Mouse (Mus musculus): ENCODE measurements around the gene Spin1. TPM values are rescaled to one million over a fixed set of nuclear protein-coding genes. Genes with fewer than 3 reads are reported as not detected.

Spin1 gene
- polyA plus RNA-seq, 1 experiment, result 21.2 TPM

DNA sequence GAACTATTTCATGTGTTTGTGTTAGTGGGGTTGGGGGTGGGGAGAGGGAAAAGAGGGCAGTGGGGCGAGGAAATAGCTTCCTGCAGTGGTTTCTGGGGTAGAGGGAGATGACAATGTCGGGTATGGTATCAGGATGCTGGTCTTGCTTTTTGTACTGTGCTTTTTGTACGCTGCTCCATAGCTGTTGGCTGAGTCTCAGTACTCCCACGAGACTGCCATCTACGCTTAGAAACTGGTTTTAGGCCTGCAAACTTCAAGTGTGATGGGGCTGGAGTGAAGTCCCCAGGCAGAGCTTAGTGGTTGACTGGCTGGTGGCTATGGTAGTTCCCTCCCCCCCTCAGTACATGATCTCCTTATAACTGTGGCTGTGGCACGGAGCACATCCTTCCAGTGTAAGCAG lies 61.6 kb downstream of the Spin1 start:
- Histone ChIP-seq H3K79me3 (ENCODE audit: low read depth) (no peaks in the 10 kb centered on the region), H3K27me3 (ENCODE audit: control insufficient read depth, insufficient read depth, insufficient read length) (no peaks in the 10 kb centered on the region), H3ac (ENCODE audit: control insufficient read depth, insufficient read length, low read depth) (no peak overlapping the region), H3K79me2 (ENCODE audit: control insufficient read depth, insufficient read depth) (no peaks in the 10 kb centered on the region), H3K4me3 (ENCODE audit: insufficient read depth, poor library complexity, severe bottlenecking) (no peak overlapping the region), H3K36me3 (ENCODE audit: control insufficient read depth, insufficient read depth) (peaks cover 5% of the 10 kb centered on the region)
- TF ChIP-seq MAX (IDR thresholded peaks at IDR 0.05) (no peak), CEBPB (IDR thresholded peaks at IDR 0.05; ENCODE audit: low read depth) (no peak), MYOD1 (IDR thresholded peaks at IDR 0.05; ENCODE audit: control insufficient read depth, insufficient read length, low read depth) (no peak), CTCF (IDR thresholded peaks at IDR 0.05; ENCODE audit: control insufficient read depth, insufficient read depth, insufficient read length) (no peak), MYOG (IDR thresholded peaks at IDR 0.05; ENCODE audit: control insufficient read depth, extremely low read depth, insufficient read length) (no peak), FOSL1 (IDR thresholded peaks at IDR 0.05; ENCODE audit: insufficient read depth, low read length, poor library complexity, severe bottlenecking) (no peak), USF1 (IDR thresholded peaks at IDR 0.05; ENCODE audit: low read depth) (no peak)

- Histone ChIP-seq H3K4me3 (ENCODE audit: insufficient read depth, poor library complexity, severe bottlenecking) (no peak overlapping the region), H3K27me3 (ENCODE audit: control insufficient read depth, insufficient read depth, insufficient read length) (no peaks in the 10 kb centered on the region), H3ac (ENCODE audit: control insufficient read depth, insufficient read length, low read depth) (no peak overlapping the region), H3K36me3 (ENCODE audit: control insufficient read depth, insufficient read depth) (no peaks in the 10 kb centered on the region), H3K79me3 (ENCODE audit: low read depth) (no peaks in the 10 kb centered on the region), H3K79me2 (ENCODE audit: control insufficient read depth, insufficient read depth) (no peaks in the 10 kb centered on the region)
- TF ChIP-seq CEBPB (IDR thresholded peaks at IDR 0.05; ENCODE audit: low read depth), result no peak
- TF ChIP-seq MYOD1 (IDR thresholded peaks at IDR 0.05; ENCODE audit: control insufficient read depth, insufficient read length, low read depth), result no peak
- TF ChIP-seq FOSL1 (IDR thresholded peaks at IDR 0.05; ENCODE audit: insufficient read depth, low read length, poor library complexity, severe bottlenecking), result no peak
- no peak for TF ChIP-seq MAX (IDR thresholded peaks at IDR 0.05)
- no peak for TF ChIP-seq CTCF (IDR thresholded peaks at IDR 0.05; ENCODE audit: control insufficient read depth, insufficient read depth, insufficient read length)
- no peak for TF ChIP-seq MYOG (IDR thresholded peaks at IDR 0.05; ENCODE audit: control insufficient read depth, extremely low read depth, insufficient read length)
- no peak for TF ChIP-seq USF1 (IDR thresholded peaks at IDR 0.05; ENCODE audit: low read depth)
Observed at GRCm38 (mm10) chr13:51166711-51167110, 66.0 kb downstream of the Spin1 start.

GRCm38 (mm10) chr13:51170215-51170614 lies 69.5 kb downstream of the Spin1 start:
- Histone ChIP-seq H3K79me3 (ENCODE audit: low read depth) (no peaks in the 10 kb centered on the region), H3ac (ENCODE audit: control insufficient read depth, insufficient read length, low read depth) (no peak overlapping the region), H3K36me3 (ENCODE audit: control insufficient read depth, insufficient read depth) (no peaks in the 10 kb centered on the region), H3K27me3 (ENCODE audit: control insufficient read depth, insufficient read depth, insufficient read length) (no peaks in the 10 kb centered on the region), H3K4me3 (ENCODE audit: insufficient read depth, poor library complexity, severe bottlenecking) (no peak overlapping the region), H3K79me2 (ENCODE audit: control insufficient read depth, insufficient read depth) (no peaks in the 10 kb centered on the region)
- no peak for TF ChIP-seq CEBPB (IDR thresholded peaks at IDR 0.05; ENCODE audit: low read depth)
- no peak for TF ChIP-seq MAX (IDR thresholded peaks at IDR 0.05)
- no peak for TF ChIP-seq USF1 (IDR thresholded peaks at IDR 0.05; ENCODE audit: low read depth)
- TF ChIP-seq FOSL1 (IDR thresholded peaks at IDR 0.05; ENCODE audit: insufficient read depth, low read length, poor library complexity, severe bottlenecking), result no peak
- no peak for TF ChIP-seq CTCF (IDR thresholded peaks at IDR 0.05; ENCODE audit: control insufficient read depth, insufficient read depth, insufficient read length)
- TF ChIP-seq MYOG (IDR thresholded peaks at IDR 0.05; ENCODE audit: control insufficient read depth, extremely low read depth, insufficient read length), result no peak
- TF ChIP-seq MYOD1 (IDR thresholded peaks at IDR 0.05; ENCODE audit: control insufficient read depth, insufficient read length, low read depth), result no peak

- Histone ChIP-seq H3K79me3 (ENCODE audit: low read depth) (no peaks in the 10 kb centered on the region), H3K27me3 (ENCODE audit: control insufficient read depth, insufficient read depth, insufficient read length) (no peaks in the 10 kb centered on the region), H3K4me3 (ENCODE audit: insufficient read depth, poor library complexity, severe bottlenecking) (no peak within 1 kb of the TSS), H3K36me3 (ENCODE audit: control insufficient read depth, insufficient read depth) (no peaks in the 10 kb centered on the region), H3ac (ENCODE audit: control insufficient read depth, insufficient read length, low read depth) (no peak within 1 kb of the TSS), H3K79me2 (ENCODE audit: control insufficient read depth, insufficient read depth) (no peaks in the 10 kb centered on the region)
- TF ChIP-seq USF1 (IDR thresholded peaks at IDR 0.05; ENCODE audit: low read depth), result no peak
- no peak for TF ChIP-seq CEBPB (IDR thresholded peaks at IDR 0.05; ENCODE audit: low read depth)
- TF ChIP-seq MYOG (IDR thresholded peaks at IDR 0.05; ENCODE audit: control insufficient read depth, extremely low read depth, insufficient read length), result no peak
- TF ChIP-seq MAX (IDR thresholded peaks at IDR 0.05), result no peak
- no peak for TF ChIP-seq CTCF (IDR thresholded peaks at IDR 0.05; ENCODE audit: control insufficient read depth, insufficient read depth, insufficient read length)
- TF ChIP-seq FOSL1 (IDR thresholded peaks at IDR 0.05; ENCODE audit: insufficient read depth, low read length, poor library complexity, severe bottlenecking), result no peak
- no peak for TF ChIP-seq MYOD1 (IDR thresholded peaks at IDR 0.05; ENCODE audit: control insufficient read depth, insufficient read length, low read depth)
Observed at GRCm38 (mm10) chr13:51170691-51171680, 70.3 kb downstream of the Spin1 start, which contains the start of gene Nxnl2. Nxnl2 (plus strand) TSS chr13:51171022.

GRCm38 (mm10) chr13:51172601-51173000 lies 71.9 kb downstream of the Spin1 start:
- Histone ChIP-seq H3K27me3 (ENCODE audit: control insufficient read depth, insufficient read depth, insufficient read length) (no peaks in the 10 kb centered on the region), H3ac (ENCODE audit: control insufficient read depth, insufficient read length, low read depth) (no peak overlapping the region), H3K36me3 (ENCODE audit: control insufficient read depth, insufficient read depth) (no peaks in the 10 kb centered on the region), H3K4me3 (ENCODE audit: insufficient read depth, poor library complexity, severe bottlenecking) (no peak overlapping the region), H3K79me3 (ENCODE audit: low read depth) (no peaks in the 10 kb centered on the region), H3K79me2 (ENCODE audit: control insufficient read depth, insufficient read depth) (no peaks in the 10 kb centered on the region)
- TF ChIP-seq MAX (IDR thresholded peaks at IDR 0.05), result no peak
- no peak for TF ChIP-seq MYOD1 (IDR thresholded peaks at IDR 0.05; ENCODE audit: control insufficient read depth, insufficient read length, low read depth)
- TF ChIP-seq MYOG (IDR thresholded peaks at IDR 0.05; ENCODE audit: control insufficient read depth, extremely low read depth, insufficient read length), result no peak
- TF ChIP-seq USF1 (IDR thresholded peaks at IDR 0.05; ENCODE audit: low read depth), result no peak
- TF ChIP-seq FOSL1 (IDR thresholded peaks at IDR 0.05; ENCODE audit: insufficient read depth, low read length, poor library complexity, severe bottlenecking), result no peak
- TF ChIP-seq CEBPB (IDR thresholded peaks at IDR 0.05; ENCODE audit: low read depth), result no peak
- no peak for TF ChIP-seq CTCF (IDR thresholded peaks at IDR 0.05; ENCODE audit: control insufficient read depth, insufficient read depth, insufficient read length)
